Mouse (Mus musculus) heart, embryonic 14.5 days (tissue): Measurements from ENCODE around the gene Nbr1. TPM values are rescaled to one million over a fixed set of nuclear protein-coding genes. Genes with fewer than 3 reads are reported as not detected.
"Not testable (repeated sequence)": the region's sequence is repeated elsewhere in the genome, so short reads cannot be mapped to it uniquely, and the experiment has no call there.

Experiments used
- ATAC-seq: fragments of 200-750 bp; cut with Nextera tagmentation; 2 replicates; pipeline ENCODE4 v1.8.0; 2017; ENCODE audit warnings: low read depth, moderate TSS enrichment; ENCODE audit not compliant: insufficient number of reproducible peaks, insufficient read depth, low FRiP score
- H3K27ac ChIP-seq, 2 experiments: fragments of 200-500 bp in 1 of 2; fragments of 300-500 bp in 1 of 2; sonication (generic) in 1 of 2; replicated peaks in 1 of 2; 2 replicates each; pipeline ENCODE4 v1.5.1; 2012 to 2014; ENCODE audit warnings: low read depth in 2 of 2, low read length in 2 of 2, control low read depth in 1 of 2, mild to moderate bottlenecking in 1 of 2, mixed read lengths in 1 of 2; ENCODE audit not compliant: control insufficient read depth in 1 of 2, insufficient read depth in 1 of 2
- H3K27me3 ChIP-seq: fragments of 300-500 bp; sonication (generic); 2 replicates; pipeline ENCODE4 v1.6.1; 2014; ENCODE audit warnings: mild to moderate bottlenecking, low read length, control low read depth; ENCODE audit not compliant: control insufficient read depth, insufficient read depth
- H3K36me3 ChIP-seq: fragments of 300-500 bp; sonication (generic); 2 replicates; pipeline ENCODE4 v1.6.1; 2014; ENCODE audit warnings: mild to moderate bottlenecking, control low read depth, low read length, mixed read lengths; ENCODE audit not compliant: control insufficient read depth, insufficient read depth
- H3K4me1 ChIP-seq, 2 experiments: fragments of 200-500 bp in 1 of 2; fragments of 300-500 bp in 1 of 2; sonication (generic) in 1 of 2; 2 replicates each; pipeline ENCODE4 v1.6.1; 2012 to 2014; ENCODE audit warnings: low read length in 2 of 2, control low read depth in 1 of 2, mixed read lengths in 1 of 2; ENCODE audit not compliant: control insufficient read depth in 2 of 2, insufficient read depth in 2 of 2
- H3K4me2 ChIP-seq: fragments of 300-500 bp; sonication (generic); 2 replicates; pipeline ENCODE4 v1.6.1; 2014; ENCODE audit warnings: mild to moderate bottlenecking, low read length
- H3K4me3 ChIP-seq, 2 experiments: fragments of 200-500 bp in 1 of 2; fragments of 300-500 bp in 1 of 2; sonication (generic) in 1 of 2; 2 replicates each; pipeline ENCODE4 v1.5.1; 2012 to 2014; ENCODE audit warnings: low read length in 2 of 2, mild to moderate bottlenecking in 2 of 2, control low read depth in 1 of 2, low read depth in 1 of 2, moderate library complexity in 1 of 2; ENCODE audit not compliant: control insufficient read depth in 1 of 2, insufficient read depth in 1 of 2
- H3K9ac ChIP-seq: fragments of 300-500 bp; sonication (generic); 2 replicates; pipeline ENCODE4 v1.6.1; 2014; ENCODE audit warnings: mild to moderate bottlenecking, low read length
- H3K9me3 ChIP-seq: fragments of 300-500 bp; sonication (generic); 2 replicates; pipeline ENCODE4 v1.6.1; 2016; ENCODE audit warnings: low read length, control low read depth; ENCODE audit not compliant: control insufficient read depth
- WGBS: fragments of 180-500 bp; shearing (Covaris S2); extraction: QIAGEN DNeasy Blood & Tissue Kit; methylation state at CpG from one replicate; pipeline ENCODE4 v1.1.7; 2014; 5-methylcytosine and 5-hydroxymethylcytosine counted together
- polyA plus RNA-seq: library from polyadenylated mRNA; unstranded; fragments of >200 nt; fragmentation: Nextera tagmentation; extraction: Ambion mirVana; gene quantifications from 2 replicates; pipeline ENCODE4 v1.2.1, GENCODE M21; 2014

Gene Nbr1
- polyA plus RNA-seq, 1 experiment from 2014 or later, result 62.6 TPM

DNA sequence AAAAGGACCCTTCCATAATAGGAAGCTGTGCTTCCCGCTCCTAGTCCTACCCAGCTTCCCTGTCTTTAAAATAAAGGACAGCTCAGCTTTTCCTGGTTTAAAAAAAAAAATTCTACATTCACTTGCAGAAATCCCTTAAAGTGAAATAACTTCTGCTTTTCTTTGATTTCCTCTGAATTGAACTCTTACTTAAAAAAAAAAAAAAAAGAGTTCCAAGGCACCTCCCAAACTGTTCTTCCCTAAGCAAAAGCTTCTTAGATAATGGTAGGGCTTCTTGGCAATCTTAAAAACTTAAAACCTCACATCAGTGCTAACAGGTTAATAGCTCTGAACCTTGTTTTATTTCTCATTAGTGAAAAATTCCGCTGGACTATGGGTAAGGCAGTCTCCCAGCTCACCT, 31.3 kb downstream of the Nbr1 start:
- Histone ChIP-seq H3K27me3 (no peaks in the 10 kb centered on the region), H3K9ac (no peak overlapping the region), H3K4me3 (no peak overlapping the region), H3K9me3 (no peaks in the 10 kb centered on the region), H3K4me2 (no peak overlapping the region), H3K4me1 (peaks cover 3 to 4% of the 10 kb centered on the region in 2 experiments; a peak in 3 of 4 replicates), H3K27ac (no peak overlapping the region), H3K36me3 (peaks cover 44% of the 10 kb centered on the region)
- 93% methylated on average over 2 of the region's 2 CpGs for WGBS
- ATAC-seq, result no peak

DNA sequence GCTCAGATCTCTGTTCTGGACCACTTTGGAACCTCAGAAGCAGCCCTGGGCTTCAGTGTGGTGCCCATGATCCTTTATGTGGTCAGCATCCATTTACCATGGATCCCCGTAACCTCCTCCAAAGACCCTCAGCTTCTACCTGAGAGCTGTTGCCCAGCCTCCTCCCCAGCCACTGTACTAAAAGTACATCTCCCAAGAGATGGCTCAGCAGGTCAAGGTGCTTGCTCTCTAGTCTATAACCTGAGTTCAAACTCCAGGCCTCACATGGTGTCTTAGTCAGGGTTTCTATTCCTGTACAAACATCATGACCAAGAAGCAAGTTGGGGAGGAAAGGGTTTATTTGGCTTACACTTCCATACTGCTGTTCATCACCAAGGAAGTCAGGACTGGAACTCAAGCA, 33.1 kb downstream of the Nbr1 start:
- WGBS, result 94% methylated on average over 1 of the region's 1 CpGs
- not testable (repeated sequence) for H3K4me1 ChIP-seq, H3K4me3 ChIP-seq, H3K27ac ChIP-seq, H3K9me3 ChIP-seq, H3K27me3 ChIP-seq, ATAC-seq, H3K9ac ChIP-seq, H3K4me2 ChIP-seq
- peaks cover 26% of the 10 kb centered on the region for H3K36me3 ChIP-seq

DNA sequence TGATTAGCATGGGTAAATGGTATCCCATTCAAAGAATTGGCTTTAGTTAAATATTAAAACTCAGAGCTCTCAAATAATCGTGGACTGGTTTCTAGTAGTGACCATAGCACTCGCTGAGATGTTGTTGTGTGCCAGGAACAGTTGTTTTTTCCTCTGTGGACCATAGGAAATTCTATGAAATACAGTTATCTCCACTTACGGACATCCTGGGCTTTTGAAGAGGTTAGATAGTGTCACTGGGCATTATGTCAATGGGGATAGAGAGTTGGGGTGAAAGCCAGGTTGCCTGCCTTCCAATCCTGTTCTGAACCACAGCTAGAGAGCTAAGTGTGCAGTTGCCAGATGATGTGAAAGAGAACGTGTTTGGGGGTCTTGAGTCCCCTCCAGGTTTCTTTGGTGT, 33.9 kb downstream of the Nbr1 start:
- Histone ChIP-seq H3K9ac (no peak overlapping the region), H3K4me1 (peaks cover 3 to 4% of the 10 kb centered on the region in 2 experiments; a peak in 3 of 4 replicates), H3K36me3 (peaks cover 18% of the 10 kb centered on the region), H3K9me3 (no peaks in the 10 kb centered on the region), H3K4me3 (no peak overlapping the region), H3K27ac (no peak overlapping the region), H3K4me2 (no peak overlapping the region), H3K27me3 (no peaks in the 10 kb centered on the region)
- ATAC-seq, result no peak
- WGBS, result 59% methylated on average over 4 of the region's 4 CpGs

DNA sequence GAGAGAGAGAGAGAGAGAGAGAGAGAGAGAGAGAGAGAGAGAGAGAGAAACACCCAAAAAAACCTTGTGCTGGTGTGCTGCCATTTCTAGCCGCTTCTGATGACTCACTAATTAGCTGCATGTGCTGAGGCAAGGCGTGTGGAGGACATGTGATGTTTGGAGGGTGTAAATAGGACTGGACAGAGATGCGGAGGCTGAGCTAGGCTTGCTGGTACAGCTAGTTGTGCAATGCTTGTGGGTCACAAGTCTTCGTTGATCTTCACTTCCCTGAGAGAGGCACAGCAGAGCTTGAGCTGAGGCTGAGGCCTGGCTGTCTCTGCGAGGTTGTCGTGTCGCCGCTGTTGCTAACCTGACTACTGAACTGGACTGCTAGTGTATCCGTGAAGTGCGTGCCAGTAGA, 35.7 kb downstream of the Nbr1 start:
- H3K4me2 ChIP-seq, result no peak overlapping the region
- WGBS, result 90% methylated on average over 10 of the region's 10 CpGs

DNA sequence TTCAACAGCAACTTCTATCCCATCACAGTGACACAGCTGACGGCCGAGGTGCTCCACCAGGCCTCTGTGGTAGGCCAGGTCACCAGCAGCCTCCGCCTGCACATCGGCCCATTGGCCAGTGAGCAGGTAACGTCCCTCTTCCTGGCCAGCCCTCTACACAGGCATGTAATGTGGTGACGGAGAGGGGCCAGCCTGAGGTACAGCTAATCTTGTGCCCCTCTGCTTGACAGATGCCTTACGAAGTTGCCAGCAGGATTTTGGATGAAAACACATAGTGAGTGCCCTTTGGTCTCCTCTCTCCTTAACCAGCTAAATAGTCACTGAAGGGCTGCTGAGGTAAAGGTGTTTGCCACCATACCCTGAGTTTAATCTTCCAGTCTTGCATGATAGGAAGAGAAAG, 36.9 kb downstream of the Nbr1 start:
- H3K4me2 ChIP-seq, result no peak overlapping the region
- H3K27ac ChIP-seq, result no peak overlapping the region
- no peak for ATAC-seq
- H3K9ac ChIP-seq, result no peak overlapping the region
- H3K4me1 ChIP-seq, result no peaks in the 10 kb centered on the region
- 84% methylated on average over 7 of the region's 7 CpGs for WGBS
- no peak overlapping the region for H3K4me3 ChIP-seq
- peaks cover 11% of the 10 kb centered on the region; the same call in 1 of the 2 replicates for H3K36me3 ChIP-seq
- no peaks in the 10 kb centered on the region for H3K27me3 ChIP-seq
- no peaks in the 10 kb centered on the region for H3K9me3 ChIP-seq

More for the DNA sequence above, 35.7 kb downstream of the Nbr1 start:
- no peak overlapping the region for H3K4me3 ChIP-seq
- peaks cover 11% of the 10 kb centered on the region; the same call in 1 of the 2 replicates for H3K36me3 ChIP-seq
- no peaks in the 10 kb centered on the region for H3K4me1 ChIP-seq
- H3K27me3 ChIP-seq, result no peaks in the 10 kb centered on the region
- H3K9ac ChIP-seq, result no peak overlapping the region
- no peaks in the 10 kb centered on the region for H3K9me3 ChIP-seq
- no peak for ATAC-seq
- no peak overlapping the region for H3K27ac ChIP-seq

DNA sequence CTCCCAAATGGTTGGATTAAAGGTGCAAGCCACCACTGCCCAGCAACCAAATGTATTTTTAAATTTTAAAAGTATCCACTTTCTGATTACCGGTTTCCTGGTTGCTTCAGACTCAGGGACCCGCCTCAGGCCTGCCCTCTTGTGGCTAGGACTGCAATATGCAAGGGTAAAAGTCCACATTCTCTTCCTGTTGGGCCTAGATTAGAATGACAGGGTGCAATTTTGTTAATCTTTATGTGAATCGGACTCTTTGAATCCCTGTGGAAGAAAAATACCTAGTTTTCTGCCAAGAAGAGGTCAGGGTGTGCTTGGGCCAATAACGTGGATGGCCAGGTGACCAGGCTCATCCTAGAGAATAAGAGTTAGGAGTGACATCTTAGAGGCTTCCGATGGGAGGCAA, 37.5 kb downstream of the Nbr1 start:
- WGBS, result 29% methylated on average over 5 of the region's 5 CpGs
- Histone ChIP-seq H3K4me3 (no peak overlapping the region), H3K4me2 (no peak overlapping the region), H3K9me3 (no peaks in the 10 kb centered on the region), H3K36me3 (peaks cover 11% of the 10 kb centered on the region; the same call in 1 of the 2 replicates), H3K9ac (no peak overlapping the region), H3K27ac (no peak overlapping the region), H3K27me3 (no peaks in the 10 kb centered on the region), H3K4me1 (no peaks in the 10 kb centered on the region)
- no peak for ATAC-seq

DNA sequence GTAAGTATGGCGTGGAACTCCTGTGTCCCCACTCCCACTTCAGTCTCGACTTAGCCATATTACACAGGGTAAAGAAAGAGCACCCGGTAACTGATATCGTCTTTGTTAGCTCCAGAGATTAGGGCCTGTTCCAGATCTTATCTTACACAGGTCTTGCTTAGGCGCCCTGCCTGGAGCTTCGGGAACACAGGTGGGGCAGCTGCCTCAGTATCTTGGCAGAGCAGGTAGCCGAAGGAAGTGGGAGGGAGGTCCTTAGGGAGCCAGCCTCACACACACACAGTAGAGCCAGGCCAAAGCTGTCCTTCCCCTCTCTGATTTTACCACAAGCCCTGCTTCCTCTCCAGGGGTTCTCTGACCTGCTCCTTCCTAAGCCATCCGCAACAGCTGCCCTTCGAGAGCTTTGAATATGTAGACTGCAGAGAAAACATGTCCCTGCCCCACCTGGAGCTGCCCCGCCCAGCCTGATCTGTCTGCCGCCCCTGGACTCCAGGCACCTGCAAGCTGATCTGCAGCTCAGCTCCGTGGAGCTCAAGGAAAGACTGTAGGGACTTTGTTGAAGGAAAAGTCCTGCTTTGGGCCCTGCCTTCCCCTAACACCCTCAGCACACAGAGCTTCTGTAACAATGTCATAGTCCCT, 38.2 kb downstream of the Nbr1 start:
- H3K27me3 ChIP-seq, result no peaks in the 10 kb centered on the region
- H3K4me3 ChIP-seq, result no peak overlapping the region
- H3K9ac ChIP-seq, result no peak overlapping the region
- H3K36me3 ChIP-seq, result peaks cover 11% of the 10 kb centered on the region; the same call in 1 of the 2 replicates
- WGBS, result 76% methylated on average over 12 of the region's 12 CpGs
- no peaks in the 10 kb centered on the region for H3K9me3 ChIP-seq
- H3K4me1 ChIP-seq, result no peaks in the 10 kb centered on the region
- ATAC-seq, result no peak
- no peak overlapping the region for H3K4me2 ChIP-seq
- H3K27ac ChIP-seq, result no peak overlapping the region

DNA sequence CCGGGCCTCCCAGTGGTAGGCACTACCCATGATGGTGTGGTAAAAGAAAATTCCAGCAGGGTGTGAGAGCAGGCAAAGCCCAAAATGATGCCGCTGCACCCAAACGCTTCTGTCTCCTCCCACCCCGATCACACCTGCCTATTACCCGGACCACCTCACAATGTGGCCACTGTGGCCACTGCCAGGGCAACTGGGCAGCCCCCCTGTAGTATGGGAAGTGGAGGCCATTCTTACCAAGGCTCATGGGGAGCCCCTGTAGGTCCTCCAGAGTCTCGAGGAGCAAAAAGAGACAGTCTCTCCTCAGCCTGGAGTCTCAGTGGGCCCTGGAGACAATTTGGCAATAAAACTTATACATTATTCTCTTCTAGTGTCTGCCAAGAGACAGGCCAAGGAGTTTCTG, 47.2 kb downstream of the Nbr1 start, which contains the start of gene Gm11634:
Gene Gm11634, minus strand, starts transcription at position 101 of the 400 bp plus-strand sequence.
- ATAC-seq, result no peak
- Histone ChIP-seq H3K4me2 (no peak within 1 kb of the TSS), H3K9me3 (no peaks in the 10 kb centered on the region), H3K4me3 (no peak within 1 kb of the TSS), H3K27ac (no peak within 1 kb of the TSS), H3K4me1 (no peaks in the 10 kb centered on the region), H3K9ac (no peak within 1 kb of the TSS), H3K36me3 (no peaks in the 10 kb centered on the region), H3K27me3 (peaks cover 3% of the 10 kb centered on the region; the same call in 1 of the 2 replicates)
- 74% methylated on average over 6 of the region's 6 CpGs for WGBS
